Mouse (Mus musculus): Measurements from ENCODE around the gene H2afx. TPM values are rescaled to one million over a fixed set of nuclear protein-coding genes. Genes with fewer than 3 reads are reported as not detected.
"Not testable (repeated sequence)": the region's sequence is repeated elsewhere in the genome, so short reads cannot be mapped to it uniquely, and the experiment has no call there.

H2afx gene
- polyA plus RNA-seq, 1 experiment from 2014 or later = 209 TPM

GRCm38 (mm10) chr9:44332918-44333638, 1.4 kb upstream of the H2afx start:
- H3K36me3 ChIP-seq = peaks cover 57% of the 10 kb centered on the region
- no peak overlapping the region for H3K4me2 ChIP-seq (replicated peaks)
- H3K9me3 ChIP-seq = no peaks in the 10 kb centered on the region
- H3K4me3 ChIP-seq (replicated peaks) = no peak overlapping the region
- WGBS = 96% methylated on average over 13 of the region's 13 CpGs
- H3K9ac ChIP-seq (replicated peaks) = no peak overlapping the region
- no peaks in the 10 kb centered on the region for H3K27me3 ChIP-seq
- ATAC-seq = no peak
- no peak overlapping the region for H3K27ac ChIP-seq
- H3K4me1 ChIP-seq (replicated peaks) = peaks cover 29% of the 10 kb centered on the region

- no peaks in the 10 kb centered on the region for H3K27me3 ChIP-seq
- peak overlapping the region; percentile 94 for H3K4me3 ChIP-seq (replicated peaks)
- under 1% methylated on average over 50 of the region's 50 CpGs for WGBS
- H3K36me3 ChIP-seq = peaks cover 55% of the 10 kb centered on the region
- H3K9ac ChIP-seq (replicated peaks) = peak overlapping the region; percentile 98
- H3K4me1 ChIP-seq (replicated peaks) = peaks cover 25% of the 10 kb centered on the region
- peak; percentile 46; the same call in 1 of the 2 replicates for ATAC-seq
- H3K4me2 ChIP-seq (replicated peaks) = peak overlapping the region; percentile 86
- no peaks in the 10 kb centered on the region for H3K9me3 ChIP-seq
- peak overlapping the region; percentile 94 for H3K27ac ChIP-seq
These were observed 1.0 kb downstream of the H2afx start for GRCm38 (mm10) chr9:44335331-44336092.

GRCm38 (mm10) chr9:44336093-44336406, 1.6 kb downstream of the H2afx start:
- H3K27ac ChIP-seq = peak overlapping the region; percentile 94
- H3K9ac ChIP-seq (replicated peaks) = peak overlapping the region; percentile 98
- H3K4me1 ChIP-seq (replicated peaks) = peaks cover 25% of the 10 kb centered on the region
- peak overlapping the region; percentile 86 for H3K4me2 ChIP-seq (replicated peaks)
- H3K9me3 ChIP-seq = no peaks in the 10 kb centered on the region
- 1% methylated on average over 5 of the region's 5 CpGs for WGBS
- no peak for ATAC-seq
- no peaks in the 10 kb centered on the region for H3K27me3 ChIP-seq
- peak overlapping the region; percentile 94 for H3K4me3 ChIP-seq (replicated peaks)
- H3K36me3 ChIP-seq = peaks cover 52% of the 10 kb centered on the region

- H3K36me3 ChIP-seq = peaks cover 47% of the 10 kb centered on the region
- peaks cover 25% of the 10 kb centered on the region for H3K4me1 ChIP-seq (replicated peaks)
- H3K4me3 ChIP-seq (replicated peaks) = peak overlapping the region; percentile 94
- not testable (repeated sequence) for H3K9me3 ChIP-seq, ATAC-seq, H3K27me3 ChIP-seq, H3K27ac ChIP-seq
- peak overlapping the region; percentile 86 for H3K4me2 ChIP-seq (replicated peaks)
- WGBS = 29% methylated on average over 4 of the region's 4 CpGs
- H3K9ac ChIP-seq (replicated peaks) = peak overlapping the region; percentile 98
These were observed 2.0 kb downstream of the H2afx start for GRCm38 (mm10) chr9:44336513-44336912.

- no peak overlapping the region for H3K27ac ChIP-seq
These were observed 2.5 kb downstream of the H2afx start for GRCm38 (mm10) chr9:44336964-44337363.

GRCm38 (mm10) chr9:44337436-44338169, 3.1 kb downstream of the H2afx start:
- peaks cover 31% of the 10 kb centered on the region for H3K4me1 ChIP-seq (replicated peaks)
- peak overlapping the region; percentile 86 for H3K4me2 ChIP-seq (replicated peaks)
- H3K27ac ChIP-seq = no peak overlapping the region
- 70% methylated on average over 9 of the region's 9 CpGs for WGBS
- no peaks in the 10 kb centered on the region for H3K27me3 ChIP-seq
- peaks cover 38% of the 10 kb centered on the region for H3K36me3 ChIP-seq
- peak overlapping the region; percentile 98 for H3K9ac ChIP-seq (replicated peaks)
- no peaks in the 10 kb centered on the region for H3K9me3 ChIP-seq
- peak overlapping the region; percentile 94; the same call in 1 of the 2 replicates for H3K4me3 ChIP-seq (replicated peaks)
- no peak for ATAC-seq

More at GRCm38 (mm10) chr9:44336964-44337363, 2.5 kb downstream of the H2afx start:
- peak overlapping the region; percentile 86 for H3K4me2 ChIP-seq (replicated peaks)
- peaks cover 43% of the 10 kb centered on the region for H3K36me3 ChIP-seq
- H3K27me3 ChIP-seq = no peaks in the 10 kb centered on the region
- 78% methylated on average over 3 of the region's 3 CpGs for WGBS
- peak overlapping the region; percentile 94 for H3K4me3 ChIP-seq (replicated peaks)
- H3K9ac ChIP-seq (replicated peaks) = peak overlapping the region; percentile 98
- ATAC-seq = no peak
- peaks cover 25% of the 10 kb centered on the region for H3K4me1 ChIP-seq (replicated peaks)
- no peaks in the 10 kb centered on the region for H3K9me3 ChIP-seq

GRCm38 (mm10) chr9:44338574-44338973, 4.1 kb downstream of the H2afx start:
- no peaks in the 10 kb centered on the region for H3K9me3 ChIP-seq
- H3K4me3 ChIP-seq (replicated peaks) = no peak overlapping the region
- H3K36me3 ChIP-seq = peaks cover 28% of the 10 kb centered on the region
- no peaks in the 10 kb centered on the region for H3K27me3 ChIP-seq
- peaks cover 41% of the 10 kb centered on the region for H3K4me1 ChIP-seq (replicated peaks)
- H3K9ac ChIP-seq (replicated peaks) = no peak overlapping the region
- H3K27ac ChIP-seq = no peak overlapping the region
- no peak overlapping the region for H3K4me2 ChIP-seq (replicated peaks)
- ATAC-seq = no peak
- WGBS = 91% methylated on average over 5 of the region's 5 CpGs

- Histone ChIP-seq H3K9ac (replicated peaks) (no peak overlapping the region), H3K4me1 (replicated peaks) (peaks cover 31% of the 10 kb centered on the region), H3K27ac (no peak overlapping the region), H3K4me2 (replicated peaks) (no peak overlapping the region), H3K27me3 (no peaks in the 10 kb centered on the region), H3K36me3 (peaks cover 29% of the 10 kb centered on the region), H3K4me3 (replicated peaks) (no peak overlapping the region), H3K9me3 (no peaks in the 10 kb centered on the region)
- ATAC-seq = no peak
- 93% methylated on average over 5 of the region's 5 CpGs for WGBS
These were observed 7.0 kb downstream of the H2afx start for GRCm38 (mm10) chr9:44341487-44341886.

GRCm38 (mm10) chr9:44342173-44342572, 7.7 kb downstream of the H2afx start:
- 89% methylated on average over 3 of the region's 3 CpGs for WGBS
- peaks cover 24% of the 10 kb centered on the region for H3K4me1 ChIP-seq (replicated peaks)
- H3K4me2 ChIP-seq (replicated peaks) = no peak overlapping the region
- H3K27me3 ChIP-seq = no peaks in the 10 kb centered on the region
- no peak for ATAC-seq
- no peak overlapping the region for H3K9ac ChIP-seq (replicated peaks)
- H3K4me3 ChIP-seq (replicated peaks) = no peak overlapping the region
- no peak overlapping the region for H3K27ac ChIP-seq
- H3K9me3 ChIP-seq = no peaks in the 10 kb centered on the region
- peaks cover 35% of the 10 kb centered on the region for H3K36me3 ChIP-seq

GRCm38 (mm10) chr9:44342605-44343004, 8.1 kb downstream of the H2afx start:
- Histone ChIP-seq H3K9ac (replicated peaks) (peak overlapping the region; percentile 80; the same call in 1 of the 2 replicates), H3K4me2 (replicated peaks) (peak overlapping the region; percentile 69)

GRCm38 (mm10) chr9:44343290-44343689, 8.8 kb downstream of the H2afx start:
- Histone ChIP-seq H3K4me2 (replicated peaks) (peak overlapping the region; percentile 69), H3K27me3 (no peaks in the 10 kb centered on the region), H3K4me3 (replicated peaks) (peak overlapping the region; percentile 83), H3K36me3 (peaks cover 41% of the 10 kb centered on the region), H3K9me3 (no peaks in the 10 kb centered on the region), H3K9ac (replicated peaks) (peak overlapping the region; percentile 80), H3K4me1 (replicated peaks) (peaks cover 16% of the 10 kb centered on the region), H3K27ac (peak overlapping the region; percentile 98)
- no peak for ATAC-seq
- WGBS = 14% methylated on average over 6 of the region's 6 CpGs

More at GRCm38 (mm10) chr9:44342605-44343004, 8.1 kb downstream of the H2afx start:
- no peaks in the 10 kb centered on the region for H3K27me3 ChIP-seq
- H3K9me3 ChIP-seq = no peaks in the 10 kb centered on the region
- 89% methylated on average over 1 of the region's 1 CpGs for WGBS
- H3K4me3 ChIP-seq (replicated peaks) = no peak overlapping the region
- ATAC-seq = no peak
- no peak overlapping the region for H3K27ac ChIP-seq
- peaks cover 37% of the 10 kb centered on the region for H3K36me3 ChIP-seq
- peaks cover 19% of the 10 kb centered on the region for H3K4me1 ChIP-seq (replicated peaks)
